Mouse (Mus musculus): ENCODE results near the gene Gm16253. TPM values are rescaled to one million over a fixed set of nuclear protein-coding genes. Genes with fewer than 3 reads are reported as not detected.

The Gm16253 gene
- polyA plus RNA-seq (2012; rRNA removed), result not detected in 2 replicates

- Histone ChIP-seq H3K4me1 (replicated peaks; ENCODE audit: control insufficient read depth, insufficient read depth, low read length) (peaks cover 40% of the 10 kb centered on the region), H3K36me3 (ENCODE audit: control insufficient read depth, insufficient read depth, low read length) (no peaks in the 10 kb centered on the region), H3K27ac (ENCODE audit: control insufficient read depth, insufficient read depth, low read length) (peak within 1 kb of the TSS; percentile 57; the same call in 1 of the 2 replicates), H3K27me3 (ENCODE audit: control insufficient read depth, insufficient read depth, low read length) (no peaks in the 10 kb centered on the region), H3K4me3 (ENCODE audit: control insufficient read depth, insufficient read depth, low read length) (peak within 1 kb of the TSS; percentile 26)
- 33% methylated on average over 17 of the region's 17 CpGs for WGBS
- DNase-seq, result peak; percentile 83
- TF ChIP-seq CTCF (IDR thresholded peaks at IDR 0.05; ENCODE audit: borderline replicate concordance, control insufficient read depth, extremely low read depth, insufficient read depth, low read length, poor library complexity) (no peak), POLR2A (IDR thresholded peaks at IDR 0.05; ENCODE audit: control insufficient read depth, extremely low read depth, insufficient read depth, low read length, poor library complexity) (0 out of 2 replicates have a peak, but pooled peaks have one; percentile 25)
Observed at GRCm38 (mm10) chr3:96576690-96577541, at the start of gene Gm16253. Gene Gm16253, plus strand, starts transcription at chr3:96576984.

DNA sequence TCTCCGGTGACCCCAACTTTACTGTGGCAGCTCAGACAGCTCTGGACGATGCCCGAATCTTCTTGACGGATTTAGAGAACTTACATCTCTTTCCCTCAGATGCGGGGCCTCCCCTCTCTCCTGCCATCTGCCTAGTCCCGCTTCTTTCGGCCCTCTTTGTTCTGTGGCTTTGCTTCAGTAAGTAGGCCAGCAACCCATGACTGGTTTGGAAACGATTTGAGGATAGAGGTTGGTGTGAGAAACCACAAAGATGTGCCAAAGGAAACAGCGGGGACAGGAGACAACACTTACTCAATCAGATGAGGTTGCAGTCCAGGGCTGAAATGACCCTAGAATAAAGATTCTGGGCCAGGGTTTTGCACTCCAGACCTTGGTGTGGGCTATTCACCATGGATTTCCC is 48.3 kb upstream of the Gm16253 start:
- TF ChIP-seq CTCF (IDR thresholded peaks at IDR 0.05; ENCODE audit: borderline replicate concordance, control insufficient read depth, extremely low read depth, insufficient read depth, low read length, poor library complexity), result no peak
- TF ChIP-seq POLR2A (IDR thresholded peaks at IDR 0.05; ENCODE audit: control insufficient read depth, extremely low read depth, insufficient read depth, low read length, poor library complexity), result no peak
- no peak for DNase-seq
- no peaks in the 10 kb centered on the region for H3K4me1 ChIP-seq (replicated peaks; ENCODE audit: control insufficient read depth, insufficient read depth, low read length)
- H3K4me3 ChIP-seq (ENCODE audit: control insufficient read depth, insufficient read depth, low read length), result no peak overlapping the region
- peaks cover 14% of the 10 kb centered on the region; the same call in 1 of the 2 replicates for H3K27me3 ChIP-seq (ENCODE audit: control insufficient read depth, insufficient read depth, low read length)
- WGBS, result 49% methylated on average over 9 of the region's 9 CpGs
- no peak overlapping the region for H3K27ac ChIP-seq (ENCODE audit: control insufficient read depth, insufficient read depth, low read length)
- H3K36me3 ChIP-seq (ENCODE audit: control insufficient read depth, insufficient read depth, low read length), result no peaks in the 10 kb centered on the region

DNA sequence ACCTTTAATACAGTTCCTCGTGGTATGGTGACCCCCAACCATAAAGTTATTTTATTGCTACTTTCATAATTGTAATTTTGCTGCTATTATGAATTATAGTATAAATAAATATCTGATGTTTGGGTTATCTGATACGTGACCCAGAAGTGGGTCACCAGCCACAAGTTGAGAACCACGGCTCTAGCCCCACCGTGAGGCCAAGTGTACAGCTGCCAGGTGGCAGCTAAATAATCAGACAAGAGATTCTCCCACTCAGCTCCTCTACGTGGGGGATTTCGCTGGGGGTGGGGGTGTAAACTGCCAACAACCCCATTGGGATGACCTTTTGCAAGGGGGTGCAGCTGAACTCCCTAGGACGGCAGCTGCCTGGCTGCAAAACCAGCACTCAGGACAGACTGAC is 44.7 kb upstream of the Gm16253 start:
- Histone ChIP-seq H3K4me1 (replicated peaks; ENCODE audit: control insufficient read depth, insufficient read depth, low read length) (no peaks in the 10 kb centered on the region), H3K27ac (ENCODE audit: control insufficient read depth, insufficient read depth, low read length) (no peak overlapping the region), H3K4me3 (ENCODE audit: control insufficient read depth, insufficient read depth, low read length) (no peak overlapping the region), H3K36me3 (ENCODE audit: control insufficient read depth, insufficient read depth, low read length) (no peaks in the 10 kb centered on the region), H3K27me3 (ENCODE audit: control insufficient read depth, insufficient read depth, low read length) (peaks cover 7% of the 10 kb centered on the region; the same call in 1 of the 2 replicates)
- no peak for DNase-seq
- TF ChIP-seq POLR2A (IDR thresholded peaks at IDR 0.05; ENCODE audit: control insufficient read depth, extremely low read depth, insufficient read depth, low read length, poor library complexity), result no peak
- TF ChIP-seq CTCF (IDR thresholded peaks at IDR 0.05; ENCODE audit: borderline replicate concordance, control insufficient read depth, extremely low read depth, insufficient read depth, low read length, poor library complexity), result no peak
- WGBS, result 69% methylated on average over 7 of the region's 7 CpGs

GRCm38 (mm10) chr3:96534300-96534699 is 42.5 kb upstream of the Gm16253 start:
- no peaks in the 10 kb centered on the region for H3K4me1 ChIP-seq (replicated peaks; ENCODE audit: control insufficient read depth, insufficient read depth, low read length)
- no peak overlapping the region for H3K4me3 ChIP-seq (ENCODE audit: control insufficient read depth, insufficient read depth, low read length)
- no peak for DNase-seq
- no peaks in the 10 kb centered on the region for H3K36me3 ChIP-seq (ENCODE audit: control insufficient read depth, insufficient read depth, low read length)
- 77% methylated on average over 2 of the region's 2 CpGs for WGBS
- no peaks in the 10 kb centered on the region; the same call in 1 of the 2 replicates for H3K27me3 ChIP-seq (ENCODE audit: control insufficient read depth, insufficient read depth, low read length)
- H3K27ac ChIP-seq (ENCODE audit: control insufficient read depth, insufficient read depth, low read length), result no peak overlapping the region
- TF ChIP-seq CTCF (IDR thresholded peaks at IDR 0.05; ENCODE audit: borderline replicate concordance, control insufficient read depth, extremely low read depth, insufficient read depth, low read length, poor library complexity) (no peak), POLR2A (IDR thresholded peaks at IDR 0.05; ENCODE audit: control insufficient read depth, extremely low read depth, insufficient read depth, low read length, poor library complexity) (no peak)

- no peak for DNase-seq
- no peak for TF ChIP-seq POLR2A (IDR thresholded peaks at IDR 0.05; ENCODE audit: control insufficient read depth, extremely low read depth, insufficient read depth, low read length, poor library complexity)
- TF ChIP-seq CTCF (IDR thresholded peaks at IDR 0.05; ENCODE audit: borderline replicate concordance, control insufficient read depth, extremely low read depth, insufficient read depth, low read length, poor library complexity), result no peak
- no peak overlapping the region for H3K4me3 ChIP-seq (ENCODE audit: control insufficient read depth, insufficient read depth, low read length)
- H3K27me3 ChIP-seq (ENCODE audit: control insufficient read depth, insufficient read depth, low read length), result no peaks in the 10 kb centered on the region
- H3K27ac ChIP-seq (ENCODE audit: control insufficient read depth, insufficient read depth, low read length), result no peak overlapping the region
- no peaks in the 10 kb centered on the region for H3K4me1 ChIP-seq (replicated peaks; ENCODE audit: control insufficient read depth, insufficient read depth, low read length)
- WGBS, result 89% methylated on average over 2 of the region's 2 CpGs
- no peaks in the 10 kb centered on the region for H3K36me3 ChIP-seq (ENCODE audit: control insufficient read depth, insufficient read depth, low read length)
Observed at GRCm38 (mm10) chr3:96539316-96539715, 37.5 kb upstream of the Gm16253 start.

DNA sequence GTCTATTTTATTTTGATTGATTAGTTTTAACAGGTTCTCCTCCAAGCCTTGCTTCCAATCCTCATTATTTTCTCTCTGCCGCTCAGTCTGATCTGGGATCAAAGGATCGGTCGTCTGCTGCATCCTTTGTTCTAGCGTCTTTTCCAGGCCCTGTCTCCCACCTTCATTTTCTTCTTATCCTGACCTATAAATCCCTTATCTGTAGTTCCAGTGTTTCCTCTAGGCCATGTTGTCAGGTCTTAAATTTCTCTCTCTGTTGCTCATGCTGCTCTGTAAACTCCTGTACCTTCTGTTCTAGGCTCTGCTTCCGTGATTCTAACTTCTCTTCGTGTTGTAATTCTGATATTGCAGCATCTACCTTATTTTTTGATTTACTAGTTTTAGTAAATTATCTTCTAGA is 36.0 kb upstream of the Gm16253 start:
- DNase-seq, result no peak
- H3K4me3 ChIP-seq (ENCODE audit: control insufficient read depth, insufficient read depth, low read length), result no peak overlapping the region
- TF ChIP-seq POLR2A (IDR thresholded peaks at IDR 0.05; ENCODE audit: control insufficient read depth, extremely low read depth, insufficient read depth, low read length, poor library complexity) (no peak), CTCF (IDR thresholded peaks at IDR 0.05; ENCODE audit: borderline replicate concordance, control insufficient read depth, extremely low read depth, insufficient read depth, low read length, poor library complexity) (no peak)
- no peak overlapping the region for H3K27ac ChIP-seq (ENCODE audit: control insufficient read depth, insufficient read depth, low read length)
- no peaks in the 10 kb centered on the region for H3K36me3 ChIP-seq (ENCODE audit: control insufficient read depth, insufficient read depth, low read length)
- no peaks in the 10 kb centered on the region for H3K27me3 ChIP-seq (ENCODE audit: control insufficient read depth, insufficient read depth, low read length)
- 80% methylated on average over 6 of the region's 6 CpGs for WGBS
- no peaks in the 10 kb centered on the region for H3K4me1 ChIP-seq (replicated peaks; ENCODE audit: control insufficient read depth, insufficient read depth, low read length)
